Mouse (Mus musculus) midbrain, embryonic 15.5 days (tissue): ENCODE data around the gene 1700067K01Rik. TPM values are rescaled to one million over a fixed set of nuclear protein-coding genes. Genes with fewer than 3 reads are reported as not detected.
A peak's percentile ranks its signal among the peaks of the same experiment; 100 is the strongest.

ENCODE experiments used
- ATAC-seq: fragments of 200-750 bp; cut with Nextera tagmentation; replicated peaks from 2 replicates; pipeline ENCODE4 v1.8.0; 2017; ENCODE audit warnings: moderate TSS enrichment
- H3K27ac ChIP-seq: fragments of 300-500 bp; sonication (generic); 2 replicates; pipeline ENCODE4 v1.5.1; 2015; ENCODE audit warnings: mild to moderate bottlenecking, inconsistent platforms
- H3K27me3 ChIP-seq: fragments of 300-500 bp; sonication (generic); replicated peaks from 2 replicates; pipeline ENCODE4 v1.6.1; 2015; ENCODE audit warnings: inconsistent platforms
- H3K36me3 ChIP-seq: fragments of 300-500 bp; sonication (generic); replicated peaks from 2 replicates; pipeline ENCODE4 v1.6.1; 2015; ENCODE audit warnings: inconsistent platforms
- H3K4me1 ChIP-seq: fragments of 300-500 bp; sonication (generic); 2 replicates; pipeline ENCODE4 v1.6.1; 2015; ENCODE audit warnings: inconsistent platforms
- H3K4me2 ChIP-seq: fragments of 300-500 bp; sonication (generic); 2 replicates; pipeline ENCODE4 v1.6.1; 2015; ENCODE audit warnings: inconsistent platforms, mild to moderate bottlenecking, moderate library complexity
- H3K4me3 ChIP-seq: fragments of 300-500 bp; sonication (generic); 2 replicates; pipeline ENCODE4 v1.5.1; 2015; ENCODE audit warnings: mild to moderate bottlenecking, inconsistent platforms
- H3K9ac ChIP-seq: fragments of 300-500 bp; sonication (generic); 2 replicates; pipeline ENCODE4 v1.6.1; 2015; ENCODE audit warnings: mild to moderate bottlenecking, inconsistent platforms
- H3K9me3 ChIP-seq: fragments of 300-500 bp; sonication (generic); 2 replicates; pipeline ENCODE4 v1.6.1; 2016; ENCODE audit warnings: inconsistent platforms
- WGBS: fragments of 180-500 bp; shearing (Covaris S2); methylation state at CpG from one replicate; pipeline ENCODE4 v1.1.7; 2015; ENCODE audit warnings: mixed read lengths; 5-methylcytosine and 5-hydroxymethylcytosine counted together
- polyA plus RNA-seq: library from polyadenylated mRNA; unstranded; fragments of >200 nt; fragmentation: Nextera tagmentation; extraction: Ambion mirVana; gene quantifications from 2 replicates; pipeline ENCODE4 v1.2.1, GENCODE M21; 2015

1700067K01Rik gene
- polyA plus RNA-seq, result 0.66 and 1.0 TPM in 2 replicates

DNA sequence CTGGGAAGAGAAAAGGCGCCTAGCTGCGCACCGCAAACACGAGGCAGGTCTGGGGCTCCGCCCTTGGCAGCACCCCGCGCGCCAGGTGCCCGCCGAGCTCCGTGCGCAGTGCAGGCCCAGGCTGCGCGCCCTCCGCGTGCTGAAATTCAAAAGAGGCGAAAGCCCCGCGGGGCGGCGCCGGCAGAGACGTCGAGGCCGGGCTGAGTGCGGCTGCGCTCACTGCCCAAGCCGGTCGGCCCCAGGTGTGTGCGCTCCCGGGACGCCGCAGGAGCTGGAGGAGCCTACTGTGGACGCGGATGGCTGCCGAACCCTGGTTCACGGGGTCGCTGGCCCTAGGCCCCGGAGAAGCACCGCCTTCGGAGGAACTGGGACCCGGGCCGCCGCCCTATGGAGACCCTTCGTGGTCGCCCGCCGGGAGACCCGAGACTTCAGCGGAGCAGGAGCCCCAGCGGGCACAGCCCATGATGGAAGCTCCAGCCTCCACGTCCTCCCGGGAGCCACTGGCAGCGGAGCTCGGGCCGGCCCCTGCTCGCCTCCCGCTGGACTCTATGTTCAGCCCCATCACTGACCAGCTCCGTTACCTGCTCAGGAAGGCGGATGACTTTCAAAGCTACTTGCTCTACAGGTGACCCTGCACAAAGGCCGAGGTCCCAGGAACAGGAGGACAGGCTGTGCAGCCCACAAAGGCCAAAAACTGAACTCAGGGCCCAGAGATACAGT, at the start of gene 1700067K01Rik:
1700067K01Rik (plus strand) TSS at position 222 of the 720 bp plus-strand sequence.
- H3K9ac ChIP-seq, result no peak within 1 kb of the TSS
- H3K27ac ChIP-seq, result no peak within 1 kb of the TSS
- WGBS, result 22% methylated on average over 61 of the region's 61 CpGs
- H3K27me3 ChIP-seq, result peaks cover 18% of the 10 kb centered on the region
- peak within 1 kb of the TSS; percentile 23; the same call in 1 of the 2 replicates for H3K4me2 ChIP-seq
- peaks cover 43% of the 10 kb centered on the region for H3K4me1 ChIP-seq
- 0 out of 2 replicates have a peak within 1 kb of the TSS, but pooled peaks have one; percentile 0 for H3K4me3 ChIP-seq
- no peaks in the 10 kb centered on the region for H3K36me3 ChIP-seq
- ATAC-seq, result no peak
- no peaks in the 10 kb centered on the region for H3K9me3 ChIP-seq

DNA sequence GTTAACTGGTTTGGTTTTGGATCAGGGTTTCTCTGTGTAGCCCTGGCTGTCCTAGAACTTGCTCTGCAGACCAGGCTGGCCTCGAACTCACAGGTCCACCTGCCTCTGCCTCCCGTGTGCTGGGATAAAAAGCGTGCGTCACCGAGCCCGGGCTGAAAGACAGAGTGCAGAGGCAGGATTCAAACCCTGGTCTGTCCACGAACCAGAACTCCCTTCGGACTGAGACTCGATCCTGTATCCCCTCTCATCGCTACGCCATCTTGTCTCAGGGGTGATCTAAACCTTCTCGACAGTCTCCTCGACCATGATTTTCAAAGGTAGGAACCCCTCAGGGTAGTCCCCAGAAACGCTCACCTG, 46.6 kb upstream of the 1700067K01Rik start:
- no peaks in the 10 kb centered on the region for H3K27me3 ChIP-seq
- no peak for ATAC-seq
- H3K36me3 ChIP-seq, result no peaks in the 10 kb centered on the region
- peak overlapping the region; percentile 57 for H3K9ac ChIP-seq
- H3K4me1 ChIP-seq, result peaks cover 15% of the 10 kb centered on the region
- 0% methylated on average over 14 of the region's 14 CpGs for WGBS
- H3K4me3 ChIP-seq, result peak overlapping the region; percentile 51
- peak overlapping the region; percentile 86 for H3K4me2 ChIP-seq
- H3K9me3 ChIP-seq, result no peaks in the 10 kb centered on the region
- peak overlapping the region; percentile 78 for H3K27ac ChIP-seq

DNA sequence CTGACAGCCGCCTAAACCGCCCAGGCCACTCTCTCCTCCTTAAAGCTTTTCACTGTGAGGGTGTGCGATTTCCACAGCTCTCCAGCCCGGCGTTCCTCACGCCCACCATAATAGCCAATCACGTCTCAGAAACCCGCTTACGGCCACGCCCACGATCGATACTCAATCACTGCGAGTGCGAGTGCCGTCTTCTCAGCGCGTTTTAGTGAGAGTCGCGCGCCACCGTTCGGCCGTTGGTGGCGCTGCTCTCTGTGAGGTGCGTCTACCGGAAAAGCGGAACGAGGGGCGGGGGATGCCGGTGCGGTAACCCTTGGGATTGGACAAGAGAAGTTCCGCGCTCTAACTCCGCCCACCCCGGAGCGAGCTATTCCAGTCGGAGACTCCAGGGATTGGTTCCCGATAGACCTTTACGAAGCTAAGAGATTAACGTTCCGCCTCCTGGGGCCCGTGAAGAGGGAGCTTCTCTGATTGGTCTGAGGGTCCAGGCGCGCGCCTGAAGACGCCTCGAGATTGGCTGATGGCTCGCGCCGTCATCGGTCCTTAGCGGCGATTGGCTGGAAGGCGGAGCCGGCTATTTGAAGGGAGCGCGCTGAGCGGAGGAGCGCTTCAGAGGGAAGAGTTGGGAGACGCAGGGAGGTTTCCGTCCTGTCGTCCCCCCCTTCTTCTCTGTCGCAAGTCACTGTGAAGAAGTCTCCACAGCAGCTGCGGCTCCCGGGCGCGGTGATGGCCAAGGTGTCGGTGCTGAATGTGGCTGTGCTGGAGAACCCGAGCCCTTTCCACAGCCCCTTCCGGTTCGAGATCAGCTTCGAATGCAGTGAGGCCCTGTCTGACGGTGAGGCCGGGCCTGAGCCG, 46.0 kb upstream of the 1700067K01Rik start, which contains the start of the genes Gm10644 and Asf1b:
Gm10644 (minus strand) TSS at position 100 of the 852 bp plus-strand sequence.
Asf1b (plus strand) TSS at position 402 of the 852 bp plus-strand sequence.
- Histone ChIP-seq H3K27ac (peak within 1 kb of the TSS; percentile 78), H3K4me1 (peaks cover 15% of the 10 kb centered on the region), H3K4me3 (peak within 1 kb of the TSS; percentile 51), H3K36me3 (no peaks in the 10 kb centered on the region), H3K4me2 (peak within 1 kb of the TSS; percentile 86), H3K9me3 (no peaks in the 10 kb centered on the region), H3K9ac (peak within 1 kb of the TSS; percentile 57), H3K27me3 (no peaks in the 10 kb centered on the region)
- WGBS, result under 1% methylated on average over 75 of the region's 75 CpGs
- ATAC-seq, result peak; percentile 99

DNA sequence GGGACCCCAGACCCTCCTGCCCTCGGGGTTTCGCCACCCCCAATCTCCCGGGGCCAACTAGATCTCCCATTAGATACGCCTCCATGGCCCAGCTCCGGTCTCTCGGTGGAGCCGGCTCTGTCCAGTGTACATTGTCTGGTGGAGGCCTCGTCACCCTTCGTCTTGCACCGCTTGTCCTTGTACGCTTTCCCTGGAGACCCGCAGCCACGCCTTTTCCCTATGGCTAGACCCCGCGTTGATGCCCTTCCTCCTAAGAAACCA, 45.4 kb upstream of the 1700067K01Rik start:
- Histone ChIP-seq H3K4me2 (peak overlapping the region; percentile 86), H3K36me3 (no peaks in the 10 kb centered on the region), H3K27me3 (no peaks in the 10 kb centered on the region), H3K9me3 (no peaks in the 10 kb centered on the region), H3K9ac (no peak overlapping the region), H3K27ac (no peak overlapping the region), H3K4me1 (peaks cover 15% of the 10 kb centered on the region), H3K4me3 (peak overlapping the region; percentile 51)
- ATAC-seq, result no peak
- WGBS, result 2% methylated on average over 15 of the region's 15 CpGs

DNA sequence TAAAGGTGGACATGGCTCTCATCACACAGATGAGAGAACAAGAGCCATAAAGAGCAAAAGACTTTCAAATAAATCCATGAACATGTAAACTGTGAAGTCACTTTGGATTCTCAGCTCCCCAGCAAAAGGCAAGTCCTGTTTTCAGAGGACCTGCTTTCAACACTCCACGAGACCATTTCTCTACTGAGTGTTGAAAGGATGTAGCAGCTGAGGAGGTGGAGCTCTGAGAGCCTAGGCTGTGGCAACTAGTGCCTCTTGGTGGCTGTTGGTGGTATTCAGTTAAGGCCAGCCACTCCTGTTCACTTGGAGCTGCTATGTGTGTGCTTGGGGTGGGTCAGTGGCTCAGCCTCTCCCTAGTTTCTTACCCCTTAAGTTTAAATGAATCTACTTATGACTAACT, 44.5 kb upstream of the 1700067K01Rik start:
- no peaks in the 10 kb centered on the region for H3K9me3 ChIP-seq
- H3K36me3 ChIP-seq, result no peaks in the 10 kb centered on the region
- H3K4me1 ChIP-seq, result peaks cover 15% of the 10 kb centered on the region
- H3K9ac ChIP-seq, result no peak overlapping the region
- ATAC-seq, result no peak
- WGBS, result 6% methylated on average over 1 of the region's 1 CpGs
- H3K27ac ChIP-seq, result no peak overlapping the region
- no peak overlapping the region for H3K4me3 ChIP-seq
- peak overlapping the region; percentile 86; the same call in 1 of the 2 replicates for H3K4me2 ChIP-seq
- H3K27me3 ChIP-seq, result no peaks in the 10 kb centered on the region

DNA sequence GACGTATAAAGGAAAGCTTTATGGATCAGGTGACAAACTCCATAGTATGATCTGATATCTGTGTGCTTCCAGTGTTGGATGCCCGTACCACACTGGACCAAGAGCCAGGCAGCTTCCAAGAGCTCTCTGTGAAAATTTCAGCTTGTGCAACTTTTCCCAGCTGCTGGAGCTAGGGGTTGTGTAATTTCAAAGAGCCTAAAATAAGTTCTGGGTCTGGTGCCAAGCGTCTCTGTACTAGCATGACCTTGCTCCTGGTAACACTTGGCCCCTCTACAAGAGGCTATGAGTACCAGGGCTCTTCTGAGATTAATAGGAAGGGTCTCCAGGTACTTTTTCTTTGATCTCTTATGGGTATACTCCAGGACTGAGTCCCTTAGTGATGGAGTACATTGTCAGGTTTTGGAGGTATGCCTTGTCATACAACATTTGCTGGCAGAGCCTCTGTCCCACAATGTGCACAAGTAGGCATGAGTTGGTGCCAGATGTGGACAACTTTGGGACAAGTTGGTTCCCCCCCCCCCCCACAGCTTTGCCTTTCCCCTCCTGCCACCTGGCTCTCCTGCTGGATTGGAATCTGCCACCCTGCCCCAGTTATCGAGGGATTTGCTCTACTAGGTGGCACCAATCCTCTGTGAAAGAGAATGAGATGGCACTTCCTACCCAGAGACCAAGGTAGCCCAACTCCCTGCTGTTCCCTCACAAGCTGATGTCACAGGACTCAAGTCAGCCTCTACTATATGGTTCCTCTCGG, 37.1 kb upstream of the 1700067K01Rik start:
- Histone ChIP-seq H3K27me3 (no peaks in the 10 kb centered on the region), H3K4me3 (no peak overlapping the region), H3K27ac (no peak overlapping the region), H3K9me3 (no peaks in the 10 kb centered on the region), H3K36me3 (no peaks in the 10 kb centered on the region), H3K4me2 (no peak overlapping the region), H3K9ac (no peak overlapping the region), H3K4me1 (no peaks in the 10 kb centered on the region)
- ATAC-seq, result no peak
- WGBS, result 91% methylated on average over 5 of the region's 5 CpGs

DNA sequence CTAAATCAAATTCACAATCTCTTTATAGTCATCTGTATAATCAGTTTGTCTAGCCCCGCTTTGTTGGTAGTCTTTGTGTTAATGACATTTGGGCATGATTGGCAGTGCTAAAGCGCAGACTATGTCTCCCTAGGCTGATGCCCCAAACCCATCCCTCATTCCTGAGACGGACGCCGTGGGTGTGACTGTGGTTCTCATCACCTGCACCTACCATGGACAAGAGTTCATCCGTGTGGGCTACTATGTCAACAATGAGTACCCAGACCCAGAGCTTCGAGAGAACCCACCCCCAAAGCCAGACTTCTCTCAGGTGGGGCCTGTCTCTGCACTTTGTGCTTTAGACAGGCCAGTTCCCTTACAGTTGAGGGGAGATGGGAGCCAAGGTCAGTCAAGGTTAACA, 33.6 kb upstream of the 1700067K01Rik start:
- H3K4me3 ChIP-seq, result no peak overlapping the region
- H3K4me1 ChIP-seq, result peaks cover 6% of the 10 kb centered on the region
- no peak overlapping the region for H3K27ac ChIP-seq
- no peak overlapping the region for H3K4me2 ChIP-seq
- 95% methylated on average over 7 of the region's 7 CpGs for WGBS
- H3K9me3 ChIP-seq, result no peaks in the 10 kb centered on the region
- H3K27me3 ChIP-seq, result no peaks in the 10 kb centered on the region
- no peak for ATAC-seq
- no peaks in the 10 kb centered on the region for H3K36me3 ChIP-seq
- no peak overlapping the region for H3K9ac ChIP-seq

DNA sequence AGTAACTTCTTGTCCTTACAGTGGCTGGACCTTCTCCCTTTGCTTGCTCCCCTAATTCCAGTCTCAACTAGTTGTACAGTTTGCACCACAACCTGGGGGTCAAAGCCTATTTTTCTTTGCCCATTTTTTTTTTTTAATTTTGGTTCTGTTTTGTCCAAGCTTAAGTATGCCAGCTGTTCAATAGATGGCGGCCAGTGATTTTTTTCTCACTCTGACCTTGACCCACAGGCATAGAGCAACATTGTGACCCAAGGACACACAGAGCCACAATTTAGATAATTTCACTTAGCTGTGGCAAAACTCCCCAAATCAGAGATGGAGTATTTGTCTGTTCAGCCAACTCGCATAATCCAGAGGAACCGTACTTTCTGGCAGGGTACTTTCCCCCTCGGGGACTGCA, 30.2 kb upstream of the 1700067K01Rik start:
- Histone ChIP-seq H3K9me3 (no peaks in the 10 kb centered on the region), H3K36me3 (no peaks in the 10 kb centered on the region), H3K27ac (no peak overlapping the region), H3K4me1 (peaks cover 23% of the 10 kb centered on the region), H3K4me2 (no peak overlapping the region), H3K4me3 (no peak overlapping the region), H3K9ac (no peak overlapping the region), H3K27me3 (no peaks in the 10 kb centered on the region)
- WGBS, result 89% methylated on average over 4 of the region's 4 CpGs
- ATAC-seq, result no peak

DNA sequence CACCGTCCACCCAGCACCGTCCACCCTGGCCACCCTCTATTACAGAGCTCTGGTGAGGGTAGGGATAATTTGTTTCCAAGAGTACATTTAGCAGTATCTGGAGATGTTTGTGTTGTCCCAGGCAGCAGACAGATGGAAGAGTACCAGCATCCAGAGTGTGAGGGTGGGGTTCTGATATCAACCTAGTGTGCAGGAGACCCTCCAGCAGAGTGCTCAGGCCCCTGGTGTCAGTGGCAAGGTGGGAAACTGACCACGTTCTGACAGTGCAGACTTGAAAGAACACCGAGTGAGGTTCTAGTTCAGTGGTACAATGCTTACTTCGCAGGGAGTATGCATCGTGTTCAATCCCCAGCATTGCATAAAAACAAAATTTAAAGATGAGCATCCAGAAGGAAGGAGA, 29.6 kb upstream of the 1700067K01Rik start:
- Histone ChIP-seq H3K4me1 (peaks cover 26% of the 10 kb centered on the region), H3K4me3 (peak overlapping the region; percentile 96), H3K4me2 (peak overlapping the region; percentile 70), H3K36me3 (no peaks in the 10 kb centered on the region), H3K9ac (peak overlapping the region; percentile 79; the same call in 1 of the 2 replicates), H3K9me3 (no peaks in the 10 kb centered on the region), H3K27ac (peak overlapping the region; percentile 89; the same call in 1 of the 2 replicates), H3K27me3 (no peaks in the 10 kb centered on the region)
- WGBS, result 67% methylated on average over 6 of the region's 6 CpGs
- no peak for ATAC-seq

DNA sequence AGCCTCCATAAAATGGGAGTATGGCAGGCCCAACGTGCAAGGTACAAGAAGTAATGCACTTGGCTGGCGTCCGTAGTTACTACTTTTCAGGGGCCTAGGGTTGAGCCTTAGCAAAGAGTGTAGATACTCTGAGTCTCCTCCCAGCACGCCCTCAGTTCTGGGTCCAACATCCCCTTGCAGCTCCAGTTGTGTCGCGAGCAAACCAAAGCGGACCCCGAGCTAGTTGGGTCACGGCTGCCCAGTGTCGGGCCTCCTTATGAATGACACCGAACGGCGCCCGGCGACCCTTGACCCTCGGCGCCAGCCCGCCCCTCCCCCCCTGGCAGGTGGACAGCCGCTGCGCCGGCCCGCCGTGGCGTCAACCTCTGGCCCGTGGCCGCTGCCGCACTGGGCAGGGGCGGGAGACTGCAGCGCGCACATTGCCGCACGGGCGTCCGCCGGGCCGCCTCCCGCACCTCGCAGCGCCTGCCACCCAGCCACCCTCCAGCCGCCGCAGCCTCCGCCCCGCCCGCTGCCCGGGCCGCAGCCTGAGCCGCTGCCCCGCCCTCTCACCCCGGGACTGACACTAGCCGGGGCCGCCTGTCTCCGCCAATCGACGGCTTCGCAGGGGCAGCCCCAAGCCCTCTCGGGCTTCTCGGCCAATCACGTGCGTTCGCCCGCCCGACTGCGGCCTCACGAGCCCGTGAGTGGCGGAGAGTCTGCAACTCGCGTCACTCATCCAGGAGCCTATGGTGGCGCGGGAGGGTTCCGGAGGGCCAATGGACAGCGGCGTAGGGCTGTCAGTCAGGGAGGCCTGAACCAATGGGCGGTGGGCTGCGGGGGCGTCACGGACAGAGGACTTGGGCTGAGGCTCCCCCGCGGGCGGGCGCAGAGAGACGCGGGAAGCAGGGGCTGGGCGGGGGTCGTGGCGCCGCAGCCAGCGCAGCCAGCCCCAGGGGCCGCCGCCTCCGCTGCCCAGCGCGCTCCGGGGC, 28.9 kb upstream of the 1700067K01Rik start, which contains the start of gene Prkaca:
Prkaca (plus strand) TSS at position 844 of the 971 bp plus-strand sequence.
- H3K36me3 ChIP-seq, result no peaks in the 10 kb centered on the region
- H3K9me3 ChIP-seq, result no peaks in the 10 kb centered on the region
- peak; percentile 100 for ATAC-seq
- H3K27me3 ChIP-seq, result no peaks in the 10 kb centered on the region
- under 1% methylated on average over 75 of the region's 94 CpGs for WGBS
- H3K9ac ChIP-seq, result peak within 1 kb of the TSS; percentile 98
- H3K4me1 ChIP-seq, result peaks cover 33% of the 10 kb centered on the region
- peak within 1 kb of the TSS; percentile 95 for H3K4me2 ChIP-seq
- peak within 1 kb of the TSS; percentile 89 for H3K27ac ChIP-seq
- H3K4me3 ChIP-seq, result peak within 1 kb of the TSS; percentile 96
